Mouse (Mus musculus) thymus, adult 2 months (tissue): ENCODE results near the gene Ywhae. TPM values are rescaled to one million over a fixed set of nuclear protein-coding genes. Genes with fewer than 3 reads are reported as not detected.

Experiments used
- DNase-seq: peaks from one replicate; pipeline ENCODE4 v3.0.0; 2021
- H3K27ac ChIP-seq: fragments of 200-500 bp; 2 replicates; pipeline ENCODE4 v1.5.1; 2012; ENCODE audit warnings: low read length, control low read depth; ENCODE audit not compliant: control insufficient read depth, insufficient read depth
- H3K27me3 ChIP-seq: fragments of 200-500 bp; 2 replicates; pipeline ENCODE4 v1.6.1; 2012; ENCODE audit warnings: mild to moderate bottlenecking, low read length, moderate library complexity, mixed read lengths; ENCODE audit not compliant: control insufficient read depth, insufficient read depth
- H3K36me3 ChIP-seq: fragments of 200-500 bp; 2 replicates; pipeline ENCODE4 v1.6.1; 2012; ENCODE audit warnings: mild to moderate bottlenecking, low read length, moderate library complexity; ENCODE audit not compliant: control insufficient read depth, insufficient read depth
- H3K4me1 ChIP-seq: fragments of 200-500 bp; replicated peaks from 2 replicates; pipeline ENCODE4 v1.6.1; 2012; ENCODE audit warnings: low read length; ENCODE audit not compliant: control insufficient read depth, insufficient read depth
- H3K4me3 ChIP-seq: fragments of 200-500 bp; 2 replicates; pipeline ENCODE4 v1.5.1; 2012; ENCODE audit warnings: mild to moderate bottlenecking, low read length, control low read depth, moderate library complexity; ENCODE audit not compliant: control insufficient read depth, insufficient read depth
- CTCF ChIP-seq: fragments of 200-500 bp; IDR thresholded peaks from 2 replicates; pipeline ENCODE4 v1.5.1; 2012; ENCODE audit warnings: mild to moderate bottlenecking, control low read depth, low read length, moderate library complexity, borderline replicate concordance; ENCODE audit not compliant: control insufficient read depth, poor library complexity, insufficient read depth; ENCODE audit errors: extremely low read depth
- POLR2A ChIP-seq: fragments of 200-500 bp; IDR thresholded peaks from 2 replicates; pipeline ENCODE4 v1.6.1; 2012; ENCODE audit warnings: mild to moderate bottlenecking, low read length, control low read depth, moderate library complexity; ENCODE audit not compliant: control insufficient read depth, poor library complexity, insufficient read depth; ENCODE audit errors: extremely low read depth
- WGBS: fragments of 180-500 bp; shearing (Covaris S2); methylation state at CpG from one replicate; pipeline ENCODE4 v1.1.7; 2018; 5-methylcytosine and 5-hydroxymethylcytosine counted together
- polyA plus RNA-seq: library from polyadenylated mRNA; depleted of rRNA; stranded (reverse); fragments of >200 nt; gene quantifications from 2 replicates; pipeline ENCODE4 v1.2.3, GENCODE M21; 2012

The Ywhae gene
- polyA plus RNA-seq, 1 experiment, result 170 TPM

DNA sequence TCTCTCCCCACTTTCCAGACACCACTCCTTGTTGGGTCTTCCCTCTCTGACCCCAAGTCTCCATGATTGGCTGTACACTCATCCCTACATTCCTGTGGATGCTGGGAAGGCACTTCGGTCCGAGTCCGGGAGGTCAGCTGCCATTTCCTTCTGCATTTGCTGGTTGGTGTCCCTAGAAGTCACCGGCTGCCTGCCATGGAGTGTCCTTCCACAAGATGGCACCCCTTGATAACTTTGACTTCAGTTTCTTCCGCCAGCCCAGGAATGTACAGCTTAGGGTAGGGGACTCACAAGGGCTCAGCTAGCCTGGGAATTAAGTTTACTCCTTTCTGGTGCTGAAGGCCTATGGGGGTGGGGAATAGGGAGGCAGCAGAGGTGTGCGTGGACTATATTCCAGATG lies 49.2 kb downstream of the Ywhae start:
- DNase-seq, result peak; percentile 64
- 30% methylated on average over 6 of the region's 6 CpGs for whole genome bisulfite sequencing
- TF ChIP-seq CTCF (peak; percentile 33; the same call in 1 of the 2 replicates), POLR2A (no peak)
- no peaks in the 10 kb centered on the region for H3K27me3 ChIP-seq
- H3K4me1 ChIP-seq, result no peaks in the 10 kb centered on the region
- H3K4me3 ChIP-seq, result no peak overlapping the region
- no peak overlapping the region for H3K27ac ChIP-seq
- no peaks in the 10 kb centered on the region for H3K36me3 ChIP-seq

DNA sequence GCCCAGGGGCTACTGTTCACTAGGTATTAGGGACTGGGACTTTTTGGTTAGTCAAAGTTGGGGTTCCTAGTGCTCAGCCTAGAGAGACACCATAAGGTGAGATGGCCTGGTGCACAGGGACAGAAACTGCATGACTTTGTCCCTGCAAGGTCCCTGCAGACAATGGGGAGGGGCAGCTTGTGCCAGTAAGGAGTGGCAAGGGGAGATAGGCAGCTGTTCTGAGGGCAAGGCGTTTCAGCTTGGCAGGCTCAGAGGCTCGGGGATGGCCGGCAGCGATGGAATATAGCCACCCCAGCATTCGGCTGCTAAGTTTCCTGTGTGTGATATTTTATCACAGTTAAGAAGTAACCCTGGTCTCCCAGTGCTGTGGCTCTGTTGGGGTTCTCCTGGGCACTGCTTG lies 51.1 kb downstream of the Ywhae start:
- no peak for DNase-seq
- TF ChIP-seq POLR2A, result no peak
- no peak for TF ChIP-seq CTCF
- no peaks in the 10 kb centered on the region for H3K27me3 ChIP-seq
- H3K4me3 ChIP-seq, result no peak overlapping the region
- WGBS, result 97% methylated on average over 5 of the region's 5 CpGs
- no peaks in the 10 kb centered on the region for H3K36me3 ChIP-seq
- no peaks in the 10 kb centered on the region for H3K4me1 ChIP-seq
- H3K27ac ChIP-seq, result no peak overlapping the region

DNA sequence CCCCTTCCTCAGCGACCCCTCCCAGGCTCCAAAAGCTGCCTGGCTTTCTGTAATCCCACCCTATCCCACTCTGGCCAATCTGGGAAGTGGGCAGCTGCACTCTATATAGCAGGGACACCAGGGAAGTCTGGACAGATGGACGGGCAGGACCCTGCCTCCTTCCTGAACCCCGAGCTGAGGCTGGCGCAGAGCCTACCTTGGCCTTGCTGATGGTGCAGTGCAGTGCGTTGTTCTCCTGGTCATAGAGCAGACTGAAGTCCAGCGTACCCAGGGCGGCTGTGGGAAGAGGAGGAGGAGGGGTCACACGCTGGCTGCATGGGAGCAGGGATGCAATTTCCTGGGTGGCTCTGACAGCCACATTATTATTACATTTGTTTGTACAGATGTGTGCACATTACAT lies 53.2 kb downstream of the Ywhae start:
- Histone ChIP-seq H3K27me3 (no peaks in the 10 kb centered on the region), H3K4me1 (no peaks in the 10 kb centered on the region), H3K27ac (no peak overlapping the region), H3K36me3 (no peaks in the 10 kb centered on the region), H3K4me3 (no peak overlapping the region)
- TF ChIP-seq POLR2A (no peak), CTCF (no peak)
- DNase-seq, result no peak
- 94% methylated on average over 8 of the region's 8 CpGs for WGBS

DNA sequence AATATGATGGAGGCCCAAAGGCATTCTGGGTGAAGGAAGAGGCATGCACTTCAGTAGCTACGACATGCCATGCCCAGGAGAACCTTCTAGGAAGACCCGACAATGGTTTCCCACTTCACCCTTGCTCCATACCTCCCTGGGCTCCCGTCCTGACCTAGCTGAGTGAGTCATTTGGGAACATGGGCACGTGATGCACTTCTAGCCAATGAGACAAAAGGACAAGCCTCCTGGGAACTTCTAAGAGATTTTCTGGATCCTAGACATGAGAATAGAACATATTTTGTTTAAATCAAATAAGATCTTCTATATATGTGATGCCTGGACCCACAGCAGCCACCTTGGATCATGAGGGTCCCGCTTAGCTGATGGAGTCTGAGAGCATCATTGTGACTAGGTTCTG lies 59.9 kb downstream of the Ywhae start:
- TF ChIP-seq CTCF (no peak), POLR2A (no peak)
- DNase-seq, result no peak
- Histone ChIP-seq H3K27me3 (peaks cover 21% of the 10 kb centered on the region; the same call in 1 of the 2 replicates), H3K27ac (no peak overlapping the region), H3K4me3 (no peak overlapping the region), H3K36me3 (no peaks in the 10 kb centered on the region), H3K4me1 (peaks cover 4% of the 10 kb centered on the region)
- 88% methylated on average over 5 of the region's 5 CpGs for WGBS

DNA sequence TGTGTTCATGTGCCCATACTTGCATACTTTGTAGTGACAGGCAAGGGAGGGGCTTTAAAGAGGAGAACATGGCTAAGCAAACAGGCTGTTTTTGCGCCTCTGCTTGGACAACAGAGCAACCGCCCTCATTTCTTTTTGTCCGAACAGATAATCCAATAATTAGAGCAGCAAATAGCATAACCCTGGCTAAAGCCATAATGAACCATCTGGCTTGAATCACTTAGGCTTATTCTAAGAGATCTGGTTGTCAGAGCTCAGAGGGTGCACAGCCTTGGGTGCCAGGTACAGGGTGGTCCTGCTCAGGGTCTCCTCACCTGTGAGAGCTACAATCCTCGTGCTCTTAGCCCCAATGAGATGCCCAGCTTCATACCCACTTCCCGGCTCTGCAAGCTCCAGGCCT lies 60.7 kb downstream of the Ywhae start:
- H3K4me3 ChIP-seq, result no peak overlapping the region
- DNase-seq, result no peak
- no peak overlapping the region for H3K27ac ChIP-seq
- peaks cover 4% of the 10 kb centered on the region for H3K4me1 ChIP-seq
- no peaks in the 10 kb centered on the region for H3K36me3 ChIP-seq
- peaks cover 21% of the 10 kb centered on the region; the same call in 1 of the 2 replicates for H3K27me3 ChIP-seq
- WGBS, result 94% methylated on average over 5 of the region's 5 CpGs
- TF ChIP-seq CTCF, result no peak
- no peak for TF ChIP-seq POLR2A

DNA sequence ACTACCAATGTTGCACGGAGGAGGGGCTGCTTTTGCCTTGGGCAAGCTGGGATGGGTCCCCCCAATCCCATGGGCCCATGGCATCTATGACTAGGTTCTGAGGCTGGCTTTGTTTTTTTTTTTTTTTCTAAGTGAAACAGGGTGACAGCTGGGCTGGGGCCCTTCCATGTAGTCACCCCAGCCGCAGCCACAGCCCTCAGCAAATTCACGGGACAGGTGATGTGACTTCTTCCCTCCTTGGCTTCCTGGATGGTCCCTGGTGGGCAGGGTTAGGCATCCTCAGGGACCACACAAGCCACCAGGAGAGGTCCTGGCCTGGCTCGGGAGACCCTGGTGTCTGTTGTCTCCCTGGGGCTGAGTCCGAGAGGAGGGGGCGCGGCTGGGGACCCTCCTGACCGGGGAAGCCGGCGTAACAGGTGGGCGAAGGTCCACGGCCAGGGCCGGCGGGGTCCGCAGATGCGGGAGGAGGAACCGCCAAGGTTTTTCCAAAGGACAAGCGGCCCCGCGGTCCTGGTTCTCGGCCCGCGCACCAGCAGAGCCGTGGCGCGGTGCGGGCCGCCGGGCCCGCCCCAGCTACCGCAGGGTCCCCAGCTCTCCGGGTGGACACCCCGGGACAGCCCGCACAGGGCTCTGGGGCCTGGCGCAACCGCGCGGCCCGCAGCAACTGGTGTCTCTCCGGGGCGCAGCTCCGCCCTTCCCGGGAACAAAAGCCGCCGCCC lies 62.1 kb downstream of the Ywhae start:
- no peak for DNase-seq
- peaks cover 21% of the 10 kb centered on the region; the same call in 1 of the 2 replicates for H3K27me3 ChIP-seq
- H3K36me3 ChIP-seq, result no peaks in the 10 kb centered on the region
- H3K4me1 ChIP-seq, result peaks cover 4% of the 10 kb centered on the region
- TF ChIP-seq POLR2A, result no peak
- TF ChIP-seq CTCF, result no peak
- 26% methylated on average over 45 of the region's 45 CpGs for WGBS
- no peak overlapping the region for H3K27ac ChIP-seq
- no peak overlapping the region for H3K4me3 ChIP-seq
